12 mouse cellular contexts compared by ENCODE assay signal in genomic region chr7:79803887-79804286, GRCm38 (mm10). TPM values are rescaled to one million over a fixed set of nuclear protein-coding genes. Genes with fewer than 3 reads are reported as not detected.
DNase-seq lines count a peak whose midpoint lies in the region; ATAC-seq and TF ChIP-seq lines count a peak whose summit lies in the region.
"Had no signal": no experiment of that assay in that cellular context is flagged by ENCODE, and none has a peak within 500 bp of the region (broad histone marks: within the 10 kb centered on the region; RNA-seq: fewer than 3 reads in every experiment).

No protein-coding gene starts in this region.

- ATAC-seq in kidney, embryonic 15.5 days (replicated peaks; ENCODE audit: low FRiP score) = no peak
- no peak for ATAC-seq in forebrain, embryonic 13.5 days
- no peak for ATAC-seq in hindbrain, embryonic 13.5 days (ENCODE audit: low FRiP score)
- ATAC-seq: forebrain, embryonic 16.5 days; intestine, postnatal 0 days had no signal

- no peaks in the 10 kb centered on the region for H3K9me3 ChIP-seq in kidney, embryonic 15.5 days (replicated peaks)
- H3K9me3 ChIP-seq in forebrain, embryonic 13.5 days (replicated peaks) = no peaks in the 10 kb centered on the region; the same call in 1 of the 2 replicates
- no peaks in the 10 kb centered on the region for H3K9me3 ChIP-seq in hindbrain, embryonic 13.5 days
- H3K9me3 ChIP-seq: heart, embryonic 13.5 days had no signal

- intact Hi-C loops in heart, postnatal 14 days (cut with DNase I) = no loop called here

- peaks cover 6% of the 10 kb centered on the region; the same call in 1 of the 2 replicates for H3K4me1 ChIP-seq in kidney, adult 2 months (ENCODE audit: control insufficient read depth, insufficient read depth, low read length)
- peaks cover under 1% of the 10 kb centered on the region; the same call in 1 of the 2 replicates for H3K4me1 ChIP-seq in kidney, embryonic 15.5 days
- H3K4me1 ChIP-seq in forebrain, embryonic 13.5 days = no peaks in the 10 kb centered on the region
- no peaks in the 10 kb centered on the region for H3K4me1 ChIP-seq in hindbrain, embryonic 13.5 days (replicated peaks)

- H3K4me2 ChIP-seq in kidney, embryonic 15.5 days = no peak overlapping the region
- H3K4me2 ChIP-seq in forebrain, embryonic 13.5 days = no peak overlapping the region
- no peak overlapping the region for H3K4me2 ChIP-seq in hindbrain, embryonic 13.5 days
- H3K4me2 ChIP-seq: heart, embryonic 13.5 days had no signal

- TF ChIP-seq POLR2A in kidney, adult 2 months (IDR thresholded peaks at IDR 0.05; ENCODE audit: low read depth, low read length) = no peak

- no peaks in the 10 kb centered on the region for H3K36me3 ChIP-seq in kidney, adult 2 months (ENCODE audit: control insufficient read depth, insufficient read depth, low read length)
- H3K36me3 ChIP-seq in kidney, embryonic 15.5 days = no peaks in the 10 kb centered on the region
- H3K36me3 ChIP-seq in forebrain, embryonic 13.5 days (ENCODE audit: poor library complexity, severe bottlenecking) = no peaks in the 10 kb centered on the region
- H3K36me3 ChIP-seq in hindbrain, embryonic 13.5 days = no peaks in the 10 kb centered on the region
- H3K36me3 ChIP-seq: heart, embryonic 13.5 days had no signal

- no peak overlapping the region for H3K27ac ChIP-seq in kidney, adult 2 months (ENCODE audit: insufficient read depth, low read depth, low read length)
- H3K27ac ChIP-seq in kidney, embryonic 15.5 days = no peak overlapping the region
- no peak overlapping the region for H3K27ac ChIP-seq in forebrain, embryonic 13.5 days
- H3K27ac ChIP-seq in hindbrain, embryonic 13.5 days = no peak overlapping the region
- H3K27ac ChIP-seq: heart, embryonic 13.5 days had no signal

- DNase-seq in kidney, adult 2 months = peak; percentile 38
- peak; percentile 77 for DNase-seq in adrenal gland, adult 2 months
- peak; percentile 27 to 52 for DNase-seq in heart, postnatal 14 days
- DNase-seq in lung, postnatal 25 days (ENCODE audit: low spot score) = peak; percentile 35
- DNase-seq in right cerebral cortex, postnatal 14 days = no peak

- H3K4me3 ChIP-seq in kidney, adult 2 months (ENCODE audit: insufficient read depth, low read depth, low read length) = no peak overlapping the region
- H3K4me3 ChIP-seq in kidney, embryonic 15.5 days (replicated peaks) = no peak overlapping the region
- no peak overlapping the region for H3K4me3 ChIP-seq in forebrain, embryonic 13.5 days
- H3K4me3 ChIP-seq in hindbrain, embryonic 13.5 days = no peak overlapping the region
- H3K4me3 ChIP-seq: heart, embryonic 13.5 days had no signal

- WGBS in kidney, adult 2 months = 18% methylated on average over 2 of the region's 2 CpGs
- 45% methylated on average over 2 of the region's 2 CpGs for WGBS in kidney, embryonic 15.5 days
- 68% methylated on average over 2 of the region's 2 CpGs for WGBS in forebrain, embryonic 13.5 days
- WGBS in hindbrain, embryonic 13.5 days = 68% methylated on average over 2 of the region's 2 CpGs

- H3K27me3 ChIP-seq in kidney, adult 2 months (replicated peaks; ENCODE audit: control insufficient read depth, insufficient read depth, low read length) = no peaks in the 10 kb centered on the region
- no peaks in the 10 kb centered on the region for H3K27me3 ChIP-seq in kidney, embryonic 15.5 days
- H3K27me3 ChIP-seq in forebrain, embryonic 13.5 days = no peaks in the 10 kb centered on the region
- peaks cover 6% of the 10 kb centered on the region; the same call in 1 of the 2 replicates for H3K27me3 ChIP-seq in hindbrain, embryonic 13.5 days

- no peak for TF ChIP-seq CTCF in kidney, adult 2 months (conservative IDR thresholded peaks at IDR 0.05; ENCODE audit: insufficient read depth, insufficient read length, low read depth, low read length)

- no peak overlapping the region for H3K9ac ChIP-seq in kidney, embryonic 15.5 days
- no peak overlapping the region for H3K9ac ChIP-seq in forebrain, embryonic 13.5 days
- H3K9ac ChIP-seq in hindbrain, embryonic 13.5 days = no peak overlapping the region
- H3K9ac ChIP-seq: heart, embryonic 13.5 days had no signal

RNA-seq across cellular contexts. Expression of gene Mesp2, which starts 6.6 kb away (rescaled TPM):
- 0.28 and 0.35 TPM in 2 replicates for polyA plus RNA-seq in kidney, adult 2 months (2012; rRNA removed)
- 0.82 and 1.5 TPM in 2 replicates for polyA plus RNA-seq in kidney, embryonic 15.5 days (2015; fragmentation: Nextera tagmentation; extraction: Ambion mirVana)
- total RNA-seq in adrenal gland, adult 2 months (2021) = under 1 TPM; 0.43 to 0.93 TPM
- 0.88 and 0.95 TPM in 2 replicates for polyA plus RNA-seq in adrenal gland, adult 2 months (2012; rRNA removed)
- under 1 TPM; 0.10 to 0.19 TPM for total RNA-seq in heart, postnatal 14 days (2021)
- polyA plus RNA-seq in forebrain, embryonic 13.5 days (2015; fragmentation: Nextera tagmentation; extraction: Ambion mirVana) = 0.90 and 1.1 TPM in 2 replicates
- polyA plus RNA-seq in hindbrain, embryonic 13.5 days (2015; fragmentation: Nextera tagmentation; extraction: Ambion mirVana) = 0.74 and 0.93 TPM in 2 replicates

RNA-seq across cellular contexts. Expression of gene Mesp1, which starts 10.3 kb away (rescaled TPM):
- polyA plus RNA-seq in kidney, adult 2 months (2012; rRNA removed) = 0.07 TPM in 1 of 2 replicates, not detected in the other
- not detected in 2 replicates for polyA plus RNA-seq in kidney, embryonic 15.5 days (2015; fragmentation: Nextera tagmentation; extraction: Ambion mirVana)
- not detected for total RNA-seq in adrenal gland, adult 2 months (2021)
- 0.48 TPM in 1 of 2 replicates, not detected in the other for polyA plus RNA-seq in adrenal gland, adult 2 months (2012; rRNA removed)
- total RNA-seq in heart, postnatal 14 days (2021) = not detected
- not detected in 2 replicates for polyA plus RNA-seq in forebrain, embryonic 13.5 days (2015; fragmentation: Nextera tagmentation; extraction: Ambion mirVana)
- polyA plus RNA-seq in hindbrain, embryonic 13.5 days (2015; fragmentation: Nextera tagmentation; extraction: Ambion mirVana) = not detected in 2 replicates
- total RNA-seq: left cerebral cortex, postnatal 36 days had no signal
- polyA plus RNA-seq: forebrain, embryonic 16.5 days had no signal

RNA-seq across cellular contexts. Expression of gene Anpep, which starts 57.0 kb away (rescaled TPM):
- 170 and 175 TPM in 2 replicates for polyA plus RNA-seq in kidney, adult 2 months (2012; rRNA removed)
- 72.4 and 81.7 TPM in 2 replicates for polyA plus RNA-seq in kidney, embryonic 15.5 days (2015; fragmentation: Nextera tagmentation; extraction: Ambion mirVana)
- total RNA-seq in adrenal gland, adult 2 months (2021) = 10 to 100 TPM in 1 of 2 experiments, 1 to 10 TPM in 1; 8.9 to 12.0 TPM
- polyA plus RNA-seq in adrenal gland, adult 2 months (2012; rRNA removed) = 9.7 and 9.8 TPM in 2 replicates
- 10 to 100 TPM; 21.4 to 25.3 TPM for total RNA-seq in heart, postnatal 14 days (2021)
- polyA plus RNA-seq in forebrain, embryonic 13.5 days (2015; fragmentation: Nextera tagmentation; extraction: Ambion mirVana) = 0.99 and 1.9 TPM in 2 replicates
- polyA plus RNA-seq in hindbrain, embryonic 13.5 days (2015; fragmentation: Nextera tagmentation; extraction: Ambion mirVana) = 4.3 and 4.4 TPM in 2 replicates
